Mouse (Mus musculus) cerebellum, adult 11 months (tissue): Measurements from ENCODE around the gene Acot1.
A peak's percentile ranks its signal among the peaks of the same experiment; 100 is the strongest.
"Not testable (repeated sequence)": the region's sequence is repeated elsewhere in the genome, so short reads cannot be mapped to it uniquely, and the experiment has no call there.

Experiments used
- DNase-seq: peaks from one replicate; pipeline ENCODE4 v3.0.0; 2022

The Acot1 gene

DNA sequence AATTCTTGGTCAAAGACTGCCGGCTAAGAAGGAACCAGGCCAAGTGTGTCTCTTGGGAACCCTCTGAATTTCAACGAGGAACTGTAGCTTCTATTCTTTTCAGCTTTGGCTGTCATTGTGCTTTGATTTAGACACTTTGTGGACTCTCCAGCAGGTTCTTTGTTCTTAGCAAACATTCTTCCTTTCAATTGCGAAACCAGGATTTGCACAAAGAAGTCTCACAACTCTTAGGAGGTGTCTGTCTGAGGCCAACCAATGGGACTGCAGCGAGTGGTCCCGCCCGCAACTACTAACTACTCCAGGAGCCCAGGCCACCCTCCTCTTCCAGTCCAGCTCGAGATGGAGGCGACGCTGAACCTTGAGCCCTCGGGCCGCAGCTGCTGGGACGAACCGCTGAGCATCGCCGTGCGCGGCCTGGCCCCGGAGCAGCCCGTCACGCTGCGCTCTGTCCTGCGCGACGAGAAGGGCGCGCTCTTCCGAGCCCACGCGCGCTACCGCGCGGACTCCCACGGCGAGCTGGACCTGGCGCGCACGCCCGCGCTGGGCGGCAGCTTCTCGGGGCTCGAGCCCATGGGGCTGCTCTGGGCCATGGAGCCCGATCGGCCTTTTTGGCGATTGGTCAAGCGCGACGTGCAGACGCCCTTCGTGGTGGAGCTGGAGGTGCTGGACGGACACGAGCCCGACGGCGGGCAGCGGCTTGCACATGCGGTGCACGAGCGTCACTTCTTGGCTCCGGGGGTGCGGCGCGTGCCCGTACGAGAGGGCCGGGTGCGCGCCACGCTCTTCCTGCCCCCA lies at the start of gene Acot1:
Gene Acot1 (plus strand): TSS at position 320 of the 795 bp plus-strand sequence.
- not testable (repeated sequence) for DNase-seq

DNA sequence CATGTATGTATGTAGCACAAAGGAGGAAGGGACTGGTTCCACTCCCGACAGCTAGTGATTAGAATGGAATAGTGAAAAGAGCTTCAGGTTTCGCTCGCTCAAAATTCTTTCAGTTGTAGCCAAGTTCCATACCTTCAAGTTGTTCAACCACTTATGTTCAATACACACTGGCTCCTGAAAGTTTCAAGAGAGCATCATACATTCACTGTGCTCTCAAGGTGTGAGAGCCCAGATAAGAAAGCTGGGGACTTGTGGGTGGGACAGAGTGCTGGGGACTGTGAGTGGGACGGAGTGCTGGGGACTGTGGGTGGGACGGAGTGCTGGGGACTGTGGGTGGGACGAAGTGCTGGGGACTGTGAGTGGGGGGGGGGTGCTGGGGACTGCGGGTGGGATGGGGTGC lies 44.1 kb upstream of the Acot1 start:
- DNase-seq = no peak

DNA sequence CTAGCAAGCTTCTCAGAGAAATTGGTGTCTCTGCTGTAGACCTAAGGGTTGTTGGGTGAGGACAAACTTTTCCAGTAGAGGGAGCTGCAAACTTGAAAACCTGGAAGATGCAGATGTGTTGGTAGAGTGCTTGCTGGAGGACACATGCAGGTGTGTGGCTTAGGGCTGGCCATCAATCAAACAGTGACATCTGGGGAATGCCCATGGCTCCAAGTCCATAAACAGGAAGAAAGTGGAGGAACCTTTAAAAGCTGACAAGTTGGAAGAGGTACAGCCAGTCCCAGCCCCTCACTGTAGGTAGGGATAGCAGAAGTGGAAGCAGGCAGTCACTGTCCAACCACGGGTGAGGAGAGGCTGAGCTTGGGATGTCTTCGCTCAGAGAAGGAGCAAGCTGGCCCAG lies 37.2 kb upstream of the Acot1 start:
- DNase-seq = no peak

- DNase-seq = peak; percentile 66
Observed at GRCm38 (mm10) chr12:83978862-83979261, 30.4 kb upstream of the Acot1 start.

GRCm38 (mm10) chr12:83981615-83982014 lies 27.7 kb upstream of the Acot1 start:
- no peak for DNase-seq

DNA sequence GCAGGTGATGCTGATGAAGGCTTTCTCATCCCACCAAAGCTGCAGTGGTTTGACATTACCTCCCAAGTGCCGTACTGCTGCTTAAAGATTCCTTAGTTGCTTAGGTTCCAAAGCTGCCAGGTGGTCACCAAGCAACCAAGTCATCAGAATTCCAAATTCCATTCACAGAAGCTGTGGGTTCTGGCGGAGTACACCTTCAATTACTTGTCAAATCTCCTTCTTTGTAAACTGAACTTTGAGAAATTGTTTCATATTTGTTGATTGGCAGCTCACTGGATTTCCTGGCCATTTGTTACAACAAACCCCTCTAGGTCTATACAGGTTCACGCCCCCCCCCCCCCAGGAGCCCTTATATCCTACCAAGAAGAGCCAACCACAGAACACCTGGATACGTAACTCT lies 24.5 kb upstream of the Acot1 start, which contains the start of gene Heatr4:
Gene Heatr4 (minus strand): TSS at position 101 of the 400 bp plus-strand sequence.
- DNase-seq = no peak

DNA sequence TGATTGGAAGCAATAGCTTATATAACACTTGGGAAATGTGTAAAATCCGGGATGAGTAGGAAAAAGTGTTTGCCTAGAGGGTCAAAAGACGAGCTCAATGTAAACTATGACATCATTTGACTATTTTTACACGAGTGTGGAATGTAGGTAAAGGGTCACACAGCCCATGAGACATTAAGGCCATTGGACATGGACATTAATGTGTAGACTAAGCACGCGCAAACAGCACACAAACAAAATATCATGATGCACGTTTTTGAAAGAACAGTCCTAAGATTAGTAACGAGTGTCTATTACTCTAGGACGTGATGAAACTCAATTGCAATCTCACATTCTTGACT lies 22.1 kb upstream of the Acot1 start:
- DNase-seq = no peak

DNA sequence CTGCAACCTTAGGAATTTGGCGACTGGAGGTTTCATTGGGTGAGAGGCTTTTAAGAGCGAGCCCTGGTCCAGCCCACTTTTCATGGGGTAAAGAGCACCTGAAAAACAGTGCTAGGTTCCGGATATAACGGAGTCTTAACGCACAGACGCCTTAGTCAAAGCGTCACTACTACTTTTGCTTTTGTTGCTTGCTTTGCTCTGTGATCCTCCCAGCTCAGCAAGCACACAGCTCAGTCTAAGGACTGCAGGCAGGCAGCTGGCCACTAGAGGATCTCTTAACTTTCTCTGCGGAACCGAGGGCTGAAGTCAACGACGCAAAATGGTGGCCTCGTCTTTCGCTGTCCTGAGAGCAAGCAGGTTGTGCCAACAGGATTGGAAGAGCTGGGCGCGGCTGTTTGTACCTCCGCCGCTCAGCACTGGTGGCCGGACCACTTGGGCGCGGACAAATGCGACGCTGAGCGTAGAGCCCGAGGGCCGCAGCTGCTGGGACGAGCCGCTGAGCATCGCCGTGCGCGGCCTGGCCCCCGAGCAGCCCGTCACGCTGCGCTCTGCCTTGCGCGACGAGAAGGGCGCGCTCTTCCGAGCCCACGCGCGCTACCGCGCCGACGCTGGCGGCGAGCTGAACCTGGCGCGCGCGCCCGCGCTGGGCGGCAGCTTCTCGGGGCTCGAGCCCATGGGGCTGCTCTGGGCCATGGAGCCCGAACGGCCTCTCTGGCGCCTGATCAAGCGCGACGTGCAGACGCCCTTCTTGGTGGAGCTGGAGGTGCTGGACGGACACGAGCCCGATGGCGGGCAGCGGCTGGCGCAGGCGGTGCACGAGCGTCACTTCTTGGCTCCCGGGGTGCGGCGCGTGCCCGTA lies 21.5 kb upstream of the Acot1 start, which contains the start of gene Acot2:
Gene Acot2 (plus strand): TSS at position 279 of the 859 bp plus-strand sequence.
- peak; percentile 71 for DNase-seq

DNA sequence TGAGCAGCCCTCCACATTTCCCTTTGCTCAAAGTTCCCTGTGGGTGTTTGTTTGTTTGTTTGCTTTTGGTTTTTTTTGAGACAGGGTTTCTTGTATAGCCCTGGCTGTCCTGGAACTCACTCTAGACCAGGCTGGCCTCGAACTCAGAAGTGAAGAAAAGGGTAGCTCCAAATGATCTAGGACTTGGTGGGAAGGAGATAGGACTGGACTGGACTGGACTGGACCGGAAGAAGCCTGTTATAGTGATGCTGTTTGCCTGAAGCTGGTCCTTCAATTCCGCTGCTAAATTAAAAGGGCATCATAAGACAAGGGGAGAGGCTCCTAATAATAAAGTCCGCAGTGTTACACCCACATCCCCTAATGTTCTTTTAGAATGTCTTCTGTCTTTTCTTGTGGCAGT lies 20.8 kb upstream of the Acot1 start:
- no peak for DNase-seq

GRCm38 (mm10) chr12:83989378-83989777 lies 19.9 kb upstream of the Acot1 start:
- DNase-seq = no peak

DNA sequence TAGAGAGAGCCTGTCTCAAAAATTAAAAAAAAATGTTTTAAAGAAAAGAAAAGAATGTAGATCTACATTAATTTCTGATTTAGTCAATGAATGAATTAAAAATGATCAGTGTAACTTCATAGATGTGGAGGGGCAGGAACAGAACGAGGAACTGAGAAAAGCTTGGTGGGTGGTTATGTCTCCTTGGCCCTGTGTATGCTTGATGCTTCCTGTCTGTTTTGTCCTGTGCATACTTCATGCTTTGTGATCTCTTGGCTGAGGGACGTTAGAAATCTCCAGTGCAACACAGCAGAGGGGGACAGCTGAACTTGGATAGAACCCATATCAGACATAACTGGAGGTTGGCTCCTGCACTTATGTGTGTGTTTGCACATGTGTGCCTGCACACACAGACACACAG lies 12.1 kb upstream of the Acot1 start:
- DNase-seq = no peak

GRCm38 (mm10) chr12:83998341-83999107 lies 10.8 kb upstream of the Acot1 start:
- DNase-seq = no peak

DNA sequence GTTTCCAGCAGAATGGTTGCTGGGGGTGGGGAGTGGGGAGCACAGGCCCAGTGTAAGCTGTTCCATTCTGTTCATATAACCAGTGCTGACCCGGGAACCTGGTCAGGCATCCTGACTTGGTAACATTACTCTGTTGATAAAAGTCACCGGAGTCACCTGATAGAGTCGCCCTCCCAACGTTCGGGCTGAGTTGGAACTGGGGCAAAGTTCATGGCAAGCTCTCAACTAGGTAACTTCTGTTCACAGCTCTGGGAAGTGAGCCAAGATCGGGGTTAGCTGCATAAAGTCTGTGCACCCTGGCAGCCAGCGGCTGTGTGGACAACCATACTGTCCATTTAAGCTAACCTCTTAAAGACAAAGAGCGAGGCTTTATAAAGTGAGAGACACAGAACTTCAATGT lies 10.1 kb upstream of the Acot1 start:
- DNase-seq = not testable (repeated sequence)

DNA sequence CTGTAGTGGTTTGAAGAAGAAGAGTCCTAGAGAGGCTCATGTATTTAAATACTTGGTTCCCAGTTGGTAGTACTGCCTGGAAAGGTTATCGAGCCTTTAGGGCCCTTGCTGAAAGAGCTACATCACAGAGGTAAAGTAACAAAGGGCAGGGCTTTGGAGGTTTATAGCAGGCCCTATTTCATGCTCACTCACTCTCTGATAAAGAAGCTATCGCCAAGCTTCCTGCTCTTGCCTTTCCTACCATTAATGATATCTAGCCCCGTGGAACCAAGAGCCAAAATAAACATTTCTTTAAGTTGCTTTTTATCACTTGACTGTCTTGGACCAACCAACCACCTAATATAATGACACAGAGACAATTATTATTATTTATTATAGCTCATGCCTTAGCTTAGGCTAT lies 8.9 kb upstream of the Acot1 start:
- DNase-seq = no peak

GRCm38 (mm10) chr12:84003866-84004265 lies 5.4 kb upstream of the Acot1 start:
- DNase-seq = no peak

DNA sequence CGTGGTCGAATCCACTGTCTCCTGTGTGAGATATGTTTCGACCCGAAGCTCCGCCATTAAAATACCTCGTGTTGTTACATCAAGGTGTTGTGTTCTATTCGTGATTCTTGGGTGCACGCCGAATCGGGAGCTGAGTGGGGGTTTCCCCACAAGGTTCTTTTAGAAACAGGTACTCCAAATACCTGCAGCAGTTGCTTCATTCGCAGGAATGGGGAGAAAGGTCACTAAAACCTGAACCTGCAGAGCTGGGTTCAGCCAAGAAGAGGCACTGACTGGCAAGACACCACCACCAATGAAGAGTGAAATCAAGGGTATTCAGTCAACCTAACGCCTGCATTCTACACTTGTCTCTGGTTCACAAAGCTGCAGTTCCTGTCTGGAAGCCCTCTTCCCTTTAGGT lies 1.0 kb upstream of the Acot1 start:
- no peak for DNase-seq

DNA sequence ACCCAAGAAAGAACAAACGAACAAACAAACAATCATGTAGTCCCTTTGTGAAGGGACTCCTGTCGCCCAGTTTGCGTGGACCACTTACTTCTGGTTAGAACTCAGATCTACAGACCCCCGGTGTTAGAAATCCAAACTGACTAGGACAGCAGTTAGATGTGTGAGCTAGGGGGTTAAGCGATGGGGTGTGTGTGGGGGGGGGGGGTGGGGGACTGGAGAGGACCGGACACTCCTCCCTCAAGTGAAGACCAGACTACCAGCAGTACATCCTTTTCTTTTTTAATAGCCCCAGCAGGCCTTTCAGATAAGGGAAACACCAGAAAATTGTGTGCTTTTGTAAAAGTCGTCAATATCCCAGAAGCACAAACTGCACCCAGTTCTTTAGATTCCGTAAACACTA lies 561 bp upstream of the Acot1 start:
- no peak for DNase-seq

DNA sequence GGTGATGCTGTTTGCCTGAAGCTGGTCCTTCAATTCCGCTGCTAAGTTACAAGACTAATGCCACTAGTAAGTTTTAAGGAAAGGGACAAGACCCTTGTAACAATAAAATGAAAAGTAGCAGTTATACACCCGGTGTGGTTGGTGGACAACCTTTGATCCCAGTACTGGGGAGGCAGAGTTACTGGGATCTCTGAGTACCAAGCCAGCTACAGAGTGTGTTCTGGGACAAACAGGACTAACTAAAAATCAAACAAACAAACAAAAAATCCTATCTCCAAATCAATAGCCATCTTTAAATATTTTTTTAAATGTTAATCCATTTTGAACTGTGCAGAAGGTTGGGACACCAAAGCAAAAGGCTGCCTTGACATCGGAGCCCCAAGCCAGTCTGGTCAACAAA lies 911 bp downstream of the Acot1 start:
- DNase-seq = no peak

DNA sequence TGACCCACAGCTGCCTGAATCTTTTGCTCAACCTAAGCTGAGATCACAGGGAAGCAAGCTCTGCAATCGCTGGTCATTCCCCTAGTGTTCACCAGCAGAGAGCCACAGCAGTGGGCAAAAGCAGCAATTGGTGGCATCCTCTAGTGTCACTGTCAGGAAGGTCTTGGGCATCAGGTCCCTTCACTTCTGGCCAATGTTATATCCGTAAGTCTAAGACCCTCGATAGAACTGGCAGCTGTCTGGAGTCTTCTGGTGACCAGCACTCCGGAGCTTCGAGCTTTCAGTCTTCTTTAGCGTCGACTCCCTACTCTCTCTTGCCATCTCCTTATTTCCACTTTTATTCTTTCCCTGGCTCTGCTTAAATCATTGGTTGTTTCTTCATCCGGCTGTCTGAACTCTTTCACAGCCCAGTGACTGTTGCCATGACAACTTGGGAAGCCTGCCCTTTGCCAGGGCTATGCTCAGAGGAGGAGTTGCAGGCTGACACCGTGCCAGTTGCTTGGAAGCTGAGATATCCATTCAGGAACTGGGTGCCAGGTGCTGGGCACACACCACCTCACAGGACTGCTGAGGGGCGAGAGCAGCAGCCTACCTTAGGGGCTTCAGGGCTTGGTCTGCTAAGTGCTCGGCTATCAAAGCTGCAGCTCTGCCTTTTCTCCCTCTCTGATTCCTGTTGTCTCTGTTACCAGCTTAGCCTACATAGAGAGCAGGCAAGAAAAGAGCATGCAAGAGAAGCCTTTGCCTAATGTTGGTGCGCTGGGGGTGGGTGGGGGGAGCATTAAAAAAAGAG lies 2.2 kb downstream of the Acot1 start:
- DNase-seq = peak; percentile 64

DNA sequence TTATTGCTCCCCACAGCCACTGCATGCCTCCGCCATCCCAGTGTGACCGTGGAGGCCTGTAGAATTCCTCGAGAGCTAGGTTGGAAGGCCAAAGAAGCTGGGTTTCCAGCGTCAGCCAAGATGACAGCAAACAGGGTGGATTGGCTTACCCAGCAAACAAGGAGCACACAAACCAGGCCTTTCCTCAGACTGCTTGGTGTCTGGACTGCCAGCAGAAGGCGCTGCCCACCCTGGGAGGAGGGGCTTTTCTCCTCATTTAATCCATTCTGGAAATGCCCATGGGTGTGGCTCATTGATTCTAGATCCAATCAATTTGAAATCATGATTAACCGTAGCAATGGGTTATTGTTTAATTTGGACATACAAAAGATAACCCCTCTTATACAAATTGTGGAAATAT lies 3.8 kb downstream of the Acot1 start:
- DNase-seq = no peak

- no peak for DNase-seq
Observed at GRCm38 (mm10) chr12:84013701-84014100, 4.4 kb downstream of the Acot1 start.

DNA sequence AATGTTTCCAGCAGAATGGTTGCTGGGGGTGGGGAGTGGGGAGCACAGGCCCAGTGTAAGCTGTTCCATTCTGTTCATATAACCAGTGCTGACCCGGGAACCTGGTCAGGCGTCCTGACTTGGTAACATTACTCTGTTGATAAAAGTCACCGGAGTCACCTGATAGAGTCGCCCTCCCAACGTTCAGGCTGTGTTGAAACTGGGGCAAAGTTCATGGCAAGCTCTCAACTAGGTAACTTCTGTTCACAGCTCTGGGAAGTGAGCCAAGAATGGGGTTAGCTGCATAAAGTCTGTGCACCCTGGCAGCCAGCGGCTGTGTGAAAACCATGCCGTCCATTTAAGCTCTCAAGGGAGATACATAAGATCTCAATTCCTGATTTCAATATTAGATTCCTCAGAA lies 11.2 kb downstream of the Acot1 start:
- not testable (repeated sequence) for DNase-seq
